Mouse (Mus musculus) stomach, postnatal 0 days (tissue): ENCODE data around the gene Rcc1.

Experiments used
- CTCF ChIP-seq: IDR thresholded peaks from 2 replicates; pipeline ENCODE4 v1.5.1; 2016; ENCODE audit warnings: antibody characterized with exemption, low read depth, mild to moderate bottlenecking, moderate library complexity
- EP300 ChIP-seq: optimal IDR thresholded peaks from 2 replicates; pipeline ENCODE3; 2016; ENCODE audit warnings: antibody characterized with exemption

DNA sequence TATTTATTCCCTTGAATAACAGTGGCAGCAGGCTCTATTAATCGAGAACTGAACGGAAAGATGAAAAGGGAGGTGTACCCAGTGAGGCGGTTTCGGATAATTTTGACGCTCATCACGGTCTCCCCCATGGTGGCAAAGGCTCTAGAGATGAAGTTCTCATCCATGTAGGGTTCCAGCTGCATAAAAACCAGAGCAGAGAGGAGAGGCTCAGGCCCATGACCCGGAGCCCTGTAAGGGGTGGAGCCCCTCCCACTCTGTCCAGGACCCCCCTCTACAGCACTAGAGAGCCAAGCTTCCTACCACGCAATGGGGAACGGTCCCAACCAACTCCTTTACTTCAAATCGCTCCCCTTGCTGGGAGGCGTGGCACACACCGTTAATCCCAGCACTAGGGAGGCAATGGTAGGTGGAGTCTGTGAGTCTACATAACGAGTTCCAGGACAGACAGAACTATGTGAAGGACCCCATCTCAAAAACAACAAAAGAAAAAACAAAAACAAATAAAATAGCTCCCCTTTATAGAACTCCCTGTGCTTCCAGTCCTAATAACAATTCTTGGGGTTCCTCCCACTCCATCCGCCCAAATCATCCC, 24.9 kb downstream of the Rcc1 start:
- TF ChIP-seq CTCF (no peak), EP300 (no peak)
